Mouse (Mus musculus): ENCODE data around the gene Ddx3x. TPM values are rescaled to one million over a fixed set of nuclear protein-coding genes. Genes with fewer than 3 reads are reported as not detected.
"Not testable (repeated sequence)": the region's sequence is repeated elsewhere in the genome, so short reads cannot be mapped to it uniquely, and the experiment has no call there.

The Ddx3x gene
- polyA plus RNA-seq, 1 experiment from 2014 or later, result 148 TPM

DNA sequence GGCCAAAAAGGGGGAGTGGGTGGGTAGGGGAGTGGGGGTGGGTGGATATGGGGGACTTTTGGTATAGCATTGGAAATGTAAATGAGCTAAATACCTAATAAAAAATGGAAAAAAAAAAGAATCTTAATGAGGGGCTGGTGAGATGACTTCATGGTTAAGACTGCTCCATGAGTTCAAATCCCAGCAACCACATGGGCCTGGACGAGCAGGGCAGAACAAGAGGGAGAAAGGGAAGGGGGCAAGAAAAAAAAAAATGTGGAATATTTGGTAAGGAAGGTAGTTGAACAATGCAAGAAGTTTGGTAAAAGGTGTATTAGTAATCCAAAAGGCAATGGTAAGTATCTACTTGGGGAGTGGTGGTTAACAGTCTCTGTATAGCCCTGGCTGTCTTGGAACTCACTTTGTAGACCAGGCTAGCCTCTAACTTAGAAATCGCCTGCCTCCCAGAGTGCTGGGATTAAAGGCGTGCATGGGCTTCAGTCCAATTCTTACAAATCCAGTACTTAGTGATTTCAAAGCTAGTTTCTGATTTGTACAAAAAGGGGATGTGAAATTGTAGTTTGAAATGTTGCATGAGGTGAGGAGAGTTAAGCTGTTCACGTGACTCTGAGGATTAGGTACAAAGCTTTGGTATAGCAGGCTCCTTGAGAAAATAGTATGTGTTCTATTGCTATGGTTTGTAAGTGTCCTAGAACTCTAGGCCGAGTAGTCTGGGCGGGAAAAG lies 13.9 kb downstream of the Ddx3x start:
- H3K9me3 ChIP-seq (replicated peaks), result no peaks in the 10 kb centered on the region

DNA sequence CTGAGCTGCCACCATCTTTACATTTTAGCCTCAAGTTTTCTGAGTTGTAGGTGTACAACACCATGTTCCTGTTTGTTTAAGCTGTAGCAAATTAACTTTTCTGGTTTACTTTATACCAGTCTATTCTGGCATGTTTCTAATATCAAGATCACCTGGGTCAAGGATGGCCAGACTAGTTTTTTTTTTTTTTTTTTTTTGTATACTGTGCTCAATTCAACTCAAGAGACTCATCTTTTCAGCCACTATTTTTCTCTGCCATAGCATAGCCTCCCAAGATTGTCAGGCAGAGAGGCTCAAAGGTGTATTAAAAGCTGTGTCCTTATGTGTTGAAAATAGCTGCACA lies 14.4 kb downstream of the Ddx3x start:
- Histone ChIP-seq H3K4me1 (no peaks in the 10 kb centered on the region), H3K36me3 (peaks cover 28% of the 10 kb centered on the region), H3K9me3 (replicated peaks) (no peaks in the 10 kb centered on the region), H3K27ac (replicated peaks) (no peak overlapping the region), H3K27me3 (ENCODE audit: low read depth, poor library complexity, severe bottlenecking) (no peaks in the 10 kb centered on the region), H3K4me3 (no peak overlapping the region)
- no peak for DNase-seq (ENCODE audit: low spot score)

More for the DNA sequence above, 13.9 kb downstream of the Ddx3x start:
- 52% methylated on average over 6 of the region's 6 CpGs for WGBS
- H3K27me3 ChIP-seq (ENCODE audit: low read depth, poor library complexity, severe bottlenecking), result no peaks in the 10 kb centered on the region
- no peak for DNase-seq (ENCODE audit: low spot score)
- H3K36me3 ChIP-seq, result peaks cover 33% of the 10 kb centered on the region
- H3K4me3 ChIP-seq, result no peak overlapping the region
- no peak overlapping the region for H3K27ac ChIP-seq (replicated peaks)
- no peaks in the 10 kb centered on the region for H3K4me1 ChIP-seq

DNA sequence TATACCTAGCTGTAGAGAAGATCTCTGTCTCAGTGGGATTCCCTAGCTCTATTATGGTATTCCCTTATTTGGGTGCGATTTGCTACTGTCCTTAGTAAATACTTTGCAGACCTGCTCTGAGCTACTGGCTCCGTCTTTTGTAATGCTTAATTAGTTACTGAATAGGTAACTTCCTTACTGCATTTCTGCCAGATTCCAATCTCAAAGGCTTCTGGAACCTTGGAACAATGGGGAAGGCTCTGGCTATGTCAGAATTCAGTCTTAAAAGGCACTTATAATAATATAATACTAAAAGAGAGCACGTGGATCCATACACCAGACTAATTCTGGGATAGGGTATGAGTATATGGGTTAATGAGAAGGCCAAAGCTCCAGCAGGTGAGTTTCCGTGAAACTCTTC lies 15.5 kb downstream of the Ddx3x start:
- H3K27me3 ChIP-seq (ENCODE audit: low read depth, poor library complexity, severe bottlenecking); H3K4me3 ChIP-seq; H3K4me1 ChIP-seq; H3K27ac ChIP-seq (replicated peaks); DNase-seq (ENCODE audit: low spot score); H3K9me3 ChIP-seq (replicated peaks): not testable (repeated sequence)
- peaks cover 18% of the 10 kb centered on the region for H3K36me3 ChIP-seq
- 33% methylated on average over 4 of the region's 4 CpGs for WGBS

DNA sequence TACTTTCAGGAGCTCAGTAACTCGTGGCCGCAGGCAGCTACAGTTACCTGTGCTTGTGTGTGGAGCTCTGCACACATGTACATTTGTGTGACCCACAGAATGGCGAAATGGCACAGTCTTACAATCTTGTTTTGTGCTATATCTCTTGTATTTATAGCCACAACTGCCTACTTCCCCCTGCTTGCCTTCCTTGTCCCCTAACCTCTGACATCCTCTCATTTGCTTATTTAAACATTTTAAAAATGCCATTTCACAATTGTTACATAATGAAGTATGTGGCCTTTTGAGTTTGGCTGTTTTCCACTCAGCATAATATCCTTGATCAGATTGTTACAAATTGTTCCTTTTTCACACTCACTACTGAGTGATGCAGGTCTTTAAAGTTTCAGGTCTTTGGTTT lies 25.4 kb downstream of the Ddx3x start:
- no peak for DNase-seq (ENCODE audit: low spot score)
- Histone ChIP-seq H3K4me1 (no peaks in the 10 kb centered on the region), H3K27ac (replicated peaks) (no peak overlapping the region), H3K9me3 (replicated peaks) (no peaks in the 10 kb centered on the region), H3K27me3 (ENCODE audit: low read depth, poor library complexity, severe bottlenecking) (peaks cover 10% of the 10 kb centered on the region), H3K4me3 (no peak overlapping the region), H3K36me3 (no peaks in the 10 kb centered on the region)
- WGBS, result 85% methylated on average over 3 of the region's 3 CpGs

DNA sequence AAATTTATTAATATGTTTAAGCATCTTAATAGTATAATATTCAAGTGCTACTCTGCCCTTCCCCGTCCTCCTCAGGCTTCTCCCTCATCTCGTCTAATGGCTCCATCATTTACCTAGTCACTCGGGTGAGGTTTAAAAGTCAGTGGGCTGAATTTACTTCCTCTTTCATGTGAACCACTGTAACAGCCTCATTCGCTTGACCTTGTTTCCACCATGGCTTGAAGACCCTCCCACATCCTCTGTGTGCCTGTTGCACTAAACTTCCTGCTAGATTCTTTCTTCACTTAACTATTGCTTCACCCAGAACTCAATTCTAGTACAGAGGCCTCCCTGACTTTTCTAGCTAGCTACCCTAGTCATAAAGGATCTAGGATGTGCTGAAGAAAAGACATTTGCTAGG lies 30.6 kb downstream of the Ddx3x start:
- no peaks in the 10 kb centered on the region for H3K36me3 ChIP-seq
- DNase-seq (ENCODE audit: low spot score), result no peak
- peaks cover 16% of the 10 kb centered on the region for H3K27me3 ChIP-seq (ENCODE audit: low read depth, poor library complexity, severe bottlenecking)
- H3K4me1 ChIP-seq, result no peaks in the 10 kb centered on the region
- no peak overlapping the region for H3K4me3 ChIP-seq
- H3K27ac ChIP-seq (replicated peaks), result no peak overlapping the region
- 85% methylated on average over 4 of the region's 4 CpGs for WGBS
- H3K9me3 ChIP-seq (replicated peaks), result no peaks in the 10 kb centered on the region

DNA sequence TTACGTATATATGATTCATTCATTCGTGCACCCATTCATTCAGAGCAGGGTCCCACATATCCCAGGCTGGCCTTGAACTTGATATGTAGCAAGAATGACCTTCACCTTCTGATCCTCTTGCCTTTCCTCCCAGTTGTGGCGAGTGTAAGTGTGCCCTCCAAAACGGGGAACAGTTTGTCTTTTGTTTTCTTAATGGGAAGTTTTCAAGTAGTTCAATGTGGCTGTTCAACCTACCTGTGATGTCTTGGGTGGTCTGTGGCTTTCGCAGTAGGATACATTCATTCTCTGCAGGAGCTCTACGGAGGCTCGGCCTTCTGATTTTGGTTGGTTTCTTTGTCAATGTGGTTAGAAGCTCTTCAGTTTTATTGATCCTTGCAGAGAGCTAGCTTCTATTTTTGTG lies 48.8 kb downstream of the Ddx3x start:
- Histone ChIP-seq H3K36me3 (no peaks in the 10 kb centered on the region), H3K4me3 (no peak overlapping the region), H3K27me3 (ENCODE audit: low read depth, poor library complexity, severe bottlenecking) (peaks cover 68% of the 10 kb centered on the region), H3K4me1 (no peaks in the 10 kb centered on the region), H3K27ac (replicated peaks) (no peak overlapping the region), H3K9me3 (replicated peaks) (no peaks in the 10 kb centered on the region)
- 86% methylated on average over 7 of the region's 7 CpGs for WGBS
- DNase-seq (ENCODE audit: low spot score), result no peak

Other genes starting within 250 kb of the Ddx3x start
- gene Usp9x, start 209.5 kb upstream of the Ddx3x start, polyA plus RNA-seq (2016; fragmentation: Nextera tagmentation; extraction: Ambion mirVana), result 29.1 and 39.2 TPM in 2 replicates
- gene Nyx, start 185.1 kb downstream of the Ddx3x start, polyA plus RNA-seq (2016; fragmentation: Nextera tagmentation; extraction: Ambion mirVana), result 0.02 and 0.06 TPM in 2 replicates